Mouse (Mus musculus): Measurements from ENCODE around the gene Glce. TPM values are rescaled to one million over a fixed set of nuclear protein-coding genes. Genes with fewer than 3 reads are reported as not detected.

Gene Glce
- polyA plus RNA-seq, 1 experiment from 2014 or later = 10.8 TPM

DNA sequence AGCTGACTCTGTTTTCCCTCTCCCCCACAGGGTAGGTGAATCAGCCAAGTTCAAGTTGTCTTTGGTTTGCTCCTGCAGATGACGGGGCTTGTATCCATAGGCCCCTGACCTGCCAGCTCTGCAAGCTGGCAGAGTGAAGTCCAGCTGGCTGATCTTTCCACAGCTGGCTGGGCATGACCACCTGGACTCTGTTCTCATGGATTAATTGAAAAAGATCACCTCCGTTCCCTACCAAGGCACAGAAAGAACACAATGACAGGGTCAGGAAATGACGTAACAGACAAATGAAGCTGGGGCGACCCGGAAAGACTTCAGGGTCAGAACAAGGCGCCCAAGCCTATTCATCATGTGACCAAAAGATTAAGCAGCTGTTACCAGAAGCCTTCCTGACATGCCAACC lies 38.3 kb upstream of the Glce start:
- no peaks in the 10 kb centered on the region for H3K9me3 ChIP-seq (ENCODE audit: control insufficient read depth, low read length)
- H3K27me3 ChIP-seq (ENCODE audit: control insufficient read depth, insufficient read depth, low read length) = no peaks in the 10 kb centered on the region
- no peak overlapping the region for H3K4me3 ChIP-seq (ENCODE audit: low read depth, low read length)
- no peaks in the 10 kb centered on the region for H3K36me3 ChIP-seq (ENCODE audit: control insufficient read depth, insufficient read depth, low read length)
- no peak overlapping the region for H3K27ac ChIP-seq (replicated peaks)
- WGBS = 43% methylated on average over 6 of the region's 6 CpGs
- no peaks in the 10 kb centered on the region for H3K4me1 ChIP-seq (replicated peaks; ENCODE audit: control insufficient read depth, insufficient read depth)
- no peak for TF ChIP-seq CTCF (IDR thresholded peaks at IDR 0.05; ENCODE audit: low read depth)
- TF ChIP-seq EP300 (optimal IDR thresholded peaks at IDR 0.05) = no peak
- H3K9ac ChIP-seq (ENCODE audit: low read length) = no peak overlapping the region
- ATAC-seq (ENCODE audit: low FRiP score, low TSS enrichment) (no peak), DNase-seq (ENCODE audit: low spot score) (no peak)
- no peak overlapping the region for H3K4me2 ChIP-seq (replicated peaks; ENCODE audit: low read depth)

DNA sequence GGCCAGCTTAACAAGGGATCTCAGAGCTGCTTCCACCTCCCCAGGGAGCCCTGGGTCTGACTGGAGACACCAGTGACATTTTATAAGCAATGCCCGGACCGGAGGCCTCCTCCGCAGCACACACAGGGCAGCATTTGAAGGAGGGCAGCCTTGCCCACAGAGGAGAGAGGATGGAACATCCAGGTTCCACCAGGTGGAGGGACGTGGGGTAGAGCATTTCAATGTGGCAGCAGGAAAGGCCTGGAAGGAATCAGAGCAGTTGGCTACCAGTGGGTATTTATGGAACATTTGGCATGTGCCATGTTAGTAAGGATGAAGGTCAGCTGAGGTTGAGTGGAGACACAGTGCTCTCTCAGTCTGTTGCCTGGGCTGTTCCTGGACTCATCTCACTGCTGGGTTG lies 36.3 kb upstream of the Glce start:
- Histone ChIP-seq H3K27me3 (ENCODE audit: control insufficient read depth, insufficient read depth, low read length) (no peaks in the 10 kb centered on the region), H3K9ac (ENCODE audit: low read length) (no peak overlapping the region), H3K27ac (replicated peaks) (no peak overlapping the region), H3K9me3 (ENCODE audit: control insufficient read depth, low read length) (no peaks in the 10 kb centered on the region), H3K4me1 (replicated peaks; ENCODE audit: control insufficient read depth, insufficient read depth) (no peaks in the 10 kb centered on the region), H3K4me3 (ENCODE audit: low read depth, low read length) (no peak overlapping the region), H3K4me2 (replicated peaks; ENCODE audit: low read depth) (no peak overlapping the region), H3K36me3 (ENCODE audit: control insufficient read depth, insufficient read depth, low read length) (no peaks in the 10 kb centered on the region)
- ATAC-seq (ENCODE audit: low FRiP score, low TSS enrichment) (no peak), DNase-seq (ENCODE audit: low spot score) (no peak)
- TF ChIP-seq EP300 (optimal IDR thresholded peaks at IDR 0.05) (no peak), CTCF (IDR thresholded peaks at IDR 0.05; ENCODE audit: low read depth) (no peak)
- 84% methylated on average over 4 of the region's 4 CpGs for WGBS

DNA sequence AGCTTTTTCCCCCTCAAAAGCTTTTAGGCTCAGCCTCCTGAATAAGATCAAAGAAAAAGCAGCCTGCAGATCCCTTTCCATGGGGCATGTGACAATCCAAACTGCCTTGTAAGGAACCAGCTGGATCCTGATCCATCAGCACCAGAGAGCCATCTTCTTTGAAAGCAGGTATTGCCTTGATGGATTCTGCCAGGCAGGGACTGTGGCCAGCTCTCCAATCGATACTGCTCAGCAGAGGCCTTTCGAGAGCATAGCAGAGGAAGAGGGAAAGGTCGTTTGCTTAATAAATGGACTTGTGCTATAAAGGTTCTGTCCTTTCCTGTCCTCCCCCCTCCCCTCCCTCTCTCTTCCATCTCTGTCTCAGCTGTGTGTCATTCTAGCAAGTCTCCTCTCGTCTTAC lies 33.4 kb upstream of the Glce start:
- Histone ChIP-seq H3K4me1 (replicated peaks; ENCODE audit: control insufficient read depth, insufficient read depth) (no peaks in the 10 kb centered on the region), H3K4me3 (ENCODE audit: low read depth, low read length) (no peak overlapping the region), H3K36me3 (ENCODE audit: control insufficient read depth, insufficient read depth, low read length) (no peaks in the 10 kb centered on the region), H3K4me2 (replicated peaks; ENCODE audit: low read depth) (no peak overlapping the region), H3K9me3 (ENCODE audit: control insufficient read depth, low read length) (no peaks in the 10 kb centered on the region), H3K9ac (ENCODE audit: low read length) (no peak overlapping the region), H3K27ac (replicated peaks) (no peak overlapping the region), H3K27me3 (ENCODE audit: control insufficient read depth, insufficient read depth, low read length) (no peaks in the 10 kb centered on the region)
- DNase-seq (ENCODE audit: low spot score) = no peak
- TF ChIP-seq EP300 (optimal IDR thresholded peaks at IDR 0.05) = no peak
- no peak for TF ChIP-seq CTCF (IDR thresholded peaks at IDR 0.05; ENCODE audit: low read depth)
- 26% methylated on average over 4 of the region's 4 CpGs for WGBS
- ATAC-seq (ENCODE audit: low FRiP score, low TSS enrichment) = no peak

DNA sequence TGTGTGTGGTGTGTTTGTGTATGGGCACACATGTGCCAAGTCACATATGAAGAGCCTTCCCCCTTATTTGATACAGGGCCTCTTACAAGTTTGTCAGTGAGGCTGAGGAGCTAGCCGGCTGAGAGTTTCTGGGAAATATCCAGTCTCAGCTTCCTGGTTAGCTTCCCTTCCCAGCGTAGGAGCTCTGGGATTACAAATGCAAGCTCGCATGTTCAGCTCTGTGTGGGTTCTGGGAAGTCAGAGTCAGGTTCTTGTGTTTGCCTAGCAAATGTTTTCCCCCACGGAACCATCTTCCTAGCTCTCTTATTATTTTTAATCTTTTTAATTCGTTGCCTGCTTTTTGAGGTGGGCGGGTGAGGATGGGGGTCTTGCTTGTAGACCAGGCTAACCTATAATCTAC lies 32.9 kb upstream of the Glce start:
- Histone ChIP-seq H3K36me3 (ENCODE audit: control insufficient read depth, insufficient read depth, low read length) (no peaks in the 10 kb centered on the region), H3K4me1 (replicated peaks; ENCODE audit: control insufficient read depth, insufficient read depth) (no peaks in the 10 kb centered on the region), H3K4me3 (ENCODE audit: low read depth, low read length) (no peak overlapping the region), H3K27ac (replicated peaks) (no peak overlapping the region), H3K27me3 (ENCODE audit: control insufficient read depth, insufficient read depth, low read length) (no peaks in the 10 kb centered on the region), H3K9ac (ENCODE audit: low read length) (no peak overlapping the region), H3K4me2 (replicated peaks; ENCODE audit: low read depth) (no peak overlapping the region), H3K9me3 (ENCODE audit: control insufficient read depth, low read length) (no peaks in the 10 kb centered on the region)
- TF ChIP-seq EP300 (optimal IDR thresholded peaks at IDR 0.05) = no peak
- no peak for TF ChIP-seq CTCF (IDR thresholded peaks at IDR 0.05; ENCODE audit: low read depth)
- DNase-seq (ENCODE audit: low spot score) (no peak), ATAC-seq (ENCODE audit: low FRiP score, low TSS enrichment) (no peak)
- 53% methylated on average over 6 of the region's 6 CpGs for WGBS

DNA sequence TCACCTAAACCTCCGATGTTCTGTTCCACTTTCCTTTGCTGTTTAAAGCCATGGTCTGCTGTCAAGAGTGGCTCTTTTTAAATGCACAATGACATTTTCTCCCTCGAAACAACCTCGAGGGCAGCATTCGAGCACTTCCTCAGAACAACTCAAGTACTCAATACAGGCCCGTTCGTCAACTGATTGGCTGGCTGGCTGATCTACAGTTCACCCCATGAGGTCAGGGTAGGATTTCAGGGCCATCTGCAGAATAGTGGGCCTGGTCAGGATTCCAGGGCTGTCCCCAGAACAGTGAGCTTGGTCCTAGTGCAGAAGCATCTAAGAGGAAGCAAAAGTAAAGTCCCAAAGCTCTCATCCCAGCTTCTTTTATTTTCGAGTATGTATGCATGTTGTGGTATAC lies 32.5 kb upstream of the Glce start:
- no peak overlapping the region for H3K4me3 ChIP-seq (ENCODE audit: low read depth, low read length)
- no peak overlapping the region for H3K4me2 ChIP-seq (replicated peaks; ENCODE audit: low read depth)
- H3K36me3 ChIP-seq (ENCODE audit: control insufficient read depth, insufficient read depth, low read length) = no peaks in the 10 kb centered on the region
- TF ChIP-seq CTCF (IDR thresholded peaks at IDR 0.05; ENCODE audit: low read depth) (no peak), EP300 (optimal IDR thresholded peaks at IDR 0.05) (no peak)
- H3K9ac ChIP-seq (ENCODE audit: low read length) = no peak overlapping the region
- 80% methylated on average over 7 of the region's 7 CpGs for WGBS
- no peaks in the 10 kb centered on the region for H3K4me1 ChIP-seq (replicated peaks; ENCODE audit: control insufficient read depth, insufficient read depth)
- DNase-seq (ENCODE audit: low spot score) = no peak
- H3K27ac ChIP-seq (replicated peaks) = no peak overlapping the region
- H3K9me3 ChIP-seq (ENCODE audit: control insufficient read depth, low read length) = no peaks in the 10 kb centered on the region
- no peaks in the 10 kb centered on the region for H3K27me3 ChIP-seq (ENCODE audit: control insufficient read depth, insufficient read depth, low read length)
- ATAC-seq (ENCODE audit: low FRiP score, low TSS enrichment) = no peak

DNA sequence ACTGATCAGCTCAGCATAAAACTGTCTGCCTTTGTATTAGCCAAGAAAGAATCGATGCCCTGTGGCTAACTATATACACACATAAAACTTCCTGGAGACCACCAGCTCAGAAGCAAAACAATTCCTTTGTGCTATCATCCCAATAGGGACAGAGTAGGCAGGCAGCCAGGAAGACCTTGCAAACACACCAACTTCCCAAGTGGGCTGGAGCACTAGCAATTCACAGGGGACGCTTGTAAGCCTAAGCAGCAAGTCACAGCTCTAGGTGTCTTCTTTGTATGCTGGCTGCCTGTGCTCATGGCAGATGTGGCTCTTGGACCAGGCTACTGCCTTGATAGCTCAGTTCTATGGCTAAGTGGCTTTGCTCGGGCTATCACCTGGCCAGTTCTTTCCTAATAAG lies 32.1 kb upstream of the Glce start:
- DNase-seq (ENCODE audit: low spot score) (no peak), ATAC-seq (ENCODE audit: low FRiP score, low TSS enrichment) (no peak)
- Histone ChIP-seq H3K4me3 (ENCODE audit: low read depth, low read length) (no peak overlapping the region), H3K9me3 (ENCODE audit: control insufficient read depth, low read length) (no peaks in the 10 kb centered on the region), H3K4me1 (replicated peaks; ENCODE audit: control insufficient read depth, insufficient read depth) (no peaks in the 10 kb centered on the region), H3K27ac (replicated peaks) (no peak overlapping the region), H3K27me3 (ENCODE audit: control insufficient read depth, insufficient read depth, low read length) (no peaks in the 10 kb centered on the region), H3K4me2 (replicated peaks; ENCODE audit: low read depth) (no peak overlapping the region), H3K9ac (ENCODE audit: low read length) (no peak overlapping the region), H3K36me3 (ENCODE audit: control insufficient read depth, insufficient read depth, low read length) (no peaks in the 10 kb centered on the region)
- TF ChIP-seq CTCF (IDR thresholded peaks at IDR 0.05; ENCODE audit: low read depth) (no peak), EP300 (optimal IDR thresholded peaks at IDR 0.05) (no peak)
- WGBS = 63% methylated on average over 3 of the region's 3 CpGs

Data from stomach, postnatal 0 days (tissue).